Mouse (Mus musculus) myocyte (in vitro differentiated cells): ENCODE measurements around the gene Fyn.

Source experiments
- MAX ChIP-seq: IDR thresholded peaks from one replicate; pipeline ENCODE4 v1.6.1; 2011; ENCODE audit warnings: low read depth, mild to moderate bottlenecking, control low read depth
- POLR2A ChIP-seq: IDR thresholded peaks from one replicate; pipeline ENCODE4 v1.6.1; 2011; ENCODE audit warnings: low read depth, mild to moderate bottlenecking, control low read depth, moderate library complexity; ENCODE audit not compliant: insufficient read length
- REST ChIP-seq: IDR thresholded peaks from one replicate; pipeline ENCODE4 v1.6.1; 2011; ENCODE audit warnings: mild to moderate bottlenecking, control low read depth, moderate library complexity; ENCODE audit not compliant: insufficient read depth, insufficient read length
- TCF3 ChIP-seq: IDR thresholded peaks from one replicate; pipeline ENCODE4 v1.6.1; 2011; ENCODE audit warnings: low read depth, control low read depth; ENCODE audit not compliant: insufficient read length
- USF1 ChIP-seq: IDR thresholded peaks from one replicate; pipeline ENCODE4 v1.6.1; 2011; ENCODE audit warnings: low read depth, mild to moderate bottlenecking, control low read depth, moderate library complexity

- no peak for TF ChIP-seq POLR2A
- TF ChIP-seq USF1, result peak; percentile 60
- TF ChIP-seq REST, result no peak
- TF ChIP-seq MAX, result no peak
- TF ChIP-seq TCF3, result no peak
Observed at GRCm38 (mm10) chr10:39406798-39407189, 38.1 kb downstream of the Fyn start.
